Mouse (Mus musculus) cerebellum, adult 11 months (tissue): ENCODE measurements around the gene Gm21762.
"Not testable (repeated sequence)": the region's sequence is repeated elsewhere in the genome, so short reads cannot be mapped to it uniquely, and the experiment has no call there.

Source experiments
- DNase-seq: peaks from one replicate; pipeline ENCODE4 v3.0.0; 2022

The Gm21762 gene

DNA sequence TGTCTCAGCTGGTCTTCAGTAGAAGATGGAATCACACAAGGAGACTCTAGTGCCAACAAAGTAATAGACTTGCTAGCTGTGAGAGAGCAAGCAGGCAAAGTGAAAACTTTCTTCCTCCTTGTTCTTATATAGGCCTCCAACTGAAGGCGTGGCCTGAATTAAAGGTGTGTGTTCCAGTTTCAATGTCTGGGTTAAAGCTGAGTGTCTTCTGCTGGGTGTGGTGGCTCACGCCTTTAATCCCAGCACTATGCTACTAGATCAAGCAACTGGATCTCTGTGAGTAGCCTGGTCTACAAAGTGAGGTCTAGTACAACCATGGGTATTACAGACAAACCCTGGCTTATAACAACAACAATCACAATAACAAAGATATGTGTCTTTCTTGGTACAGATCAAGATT lies at the start of gene Gm21762:
Gene Gm21762, minus strand, starts transcription at position 101 of the 400 bp plus-strand sequence.
- DNase-seq, result not testable (repeated sequence)

DNA sequence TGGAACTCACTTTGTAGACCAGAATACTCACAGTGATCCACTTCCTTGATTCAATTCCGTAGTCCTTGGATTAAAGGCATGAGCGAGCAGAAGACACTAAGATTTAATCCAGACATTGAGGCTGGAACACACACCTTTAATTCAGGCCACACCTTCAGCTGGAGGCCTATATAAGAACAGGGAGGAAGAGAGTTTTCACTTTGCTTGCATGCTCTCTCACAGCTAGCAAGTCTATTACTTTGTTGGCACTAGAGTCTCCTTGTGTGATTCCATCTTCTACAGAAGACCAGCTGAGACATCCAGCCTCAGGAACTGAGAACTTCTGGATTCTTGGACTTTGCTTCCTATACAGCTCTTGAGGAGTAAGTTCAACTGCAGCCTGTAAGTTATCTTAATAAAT lies 47.1 kb upstream of the Gm21762 start, which contains the start of gene AF067061:
Gene AF067061, plus strand, starts transcription at position 245 of the 400 bp plus-strand sequence.
- not testable (repeated sequence) for DNase-seq

DNA sequence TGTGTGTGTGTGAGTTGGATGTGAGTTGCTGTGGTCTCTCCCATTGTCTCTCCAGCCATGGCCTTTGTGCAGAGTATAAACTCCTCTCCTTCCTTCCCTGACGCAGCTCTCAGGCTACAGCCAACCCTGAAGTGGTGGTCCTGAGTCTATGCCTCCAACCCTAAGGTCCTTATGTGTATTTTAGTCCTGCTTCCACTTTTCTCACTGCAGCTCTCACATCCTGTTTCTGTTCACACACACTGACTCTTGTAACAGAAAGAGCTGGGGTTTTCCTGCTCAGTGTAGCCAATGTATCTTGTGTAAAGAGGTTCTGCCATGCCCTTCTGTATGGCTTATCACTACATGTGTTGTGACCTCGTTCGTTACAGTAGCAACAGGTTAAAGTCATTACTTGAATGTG lies 44.0 kb upstream of the Gm21762 start:
- not testable (repeated sequence) for DNase-seq

DNA sequence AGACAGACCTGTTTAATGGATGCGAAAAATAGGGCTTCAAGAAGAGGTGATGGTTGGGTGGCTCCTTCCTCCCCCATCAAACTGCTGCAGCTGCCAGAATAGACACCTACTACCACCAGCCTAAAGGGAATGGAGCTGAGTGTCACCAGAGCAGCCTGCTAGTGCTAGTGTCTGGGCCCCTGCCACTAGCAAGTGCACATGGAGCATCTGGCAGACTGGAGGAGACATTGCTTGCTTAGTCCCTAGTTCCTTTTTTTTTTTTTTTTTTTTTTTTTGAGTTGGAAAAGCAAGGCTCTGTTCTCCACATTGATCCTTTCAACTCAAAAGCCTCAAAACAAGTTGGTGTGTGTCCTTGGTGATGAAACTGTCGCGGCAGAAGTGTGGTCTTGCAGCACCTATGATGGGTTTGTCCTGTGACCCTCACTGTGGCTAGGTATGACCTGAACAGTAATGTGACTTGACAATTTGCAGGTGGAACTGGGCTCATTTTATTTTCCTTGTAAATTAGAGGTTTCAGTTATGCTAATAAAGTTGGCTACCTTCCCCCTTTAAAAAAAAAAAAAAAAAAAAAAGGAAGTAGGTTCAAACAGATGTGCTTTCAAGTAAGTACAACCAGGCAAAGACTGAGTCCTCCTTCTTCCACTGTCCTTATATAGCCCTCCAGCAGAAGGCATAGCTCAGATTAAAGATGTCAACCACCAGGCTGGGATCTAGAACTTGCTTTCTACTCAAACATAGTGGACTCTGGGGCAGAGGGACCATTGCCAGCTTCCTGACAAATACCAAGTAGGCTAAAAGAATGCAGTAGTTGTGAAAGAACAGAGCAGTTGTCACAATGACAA lies 43.3 kb upstream of the Gm21762 start:
- not testable (repeated sequence) for DNase-seq

DNA sequence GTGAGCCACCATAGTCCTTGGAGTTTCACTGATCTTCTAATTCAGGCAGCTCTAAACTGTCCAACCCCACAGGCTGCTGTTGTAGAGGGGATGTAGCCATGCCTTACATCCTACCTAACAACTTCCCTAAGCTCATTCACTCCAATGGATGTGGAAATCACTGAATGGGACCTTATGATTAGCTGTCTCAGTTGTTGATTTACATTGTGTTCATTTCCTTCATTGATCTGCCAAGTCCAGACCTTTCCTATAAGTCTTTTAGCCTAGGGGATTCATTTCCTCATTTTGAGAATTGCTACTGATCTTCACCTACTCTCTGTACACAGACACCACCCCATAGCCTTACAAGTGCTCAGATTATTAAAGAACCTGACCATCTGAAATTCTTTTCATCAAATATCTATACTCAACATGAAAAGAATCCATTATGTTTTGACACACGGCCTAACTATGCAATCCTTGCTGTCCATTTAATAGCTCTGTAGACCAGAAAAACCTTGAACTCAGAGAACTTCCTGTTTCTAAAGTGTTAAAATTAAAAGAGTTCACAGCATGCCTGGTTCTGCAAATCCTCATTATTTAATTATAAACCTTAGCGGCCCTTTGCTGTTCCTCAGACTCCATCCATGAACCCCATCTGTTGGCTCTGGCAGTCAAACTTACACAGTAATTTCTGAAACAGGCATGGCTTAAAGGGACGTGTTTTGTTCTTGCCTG lies 35.6 kb upstream of the Gm21762 start:
- not testable (repeated sequence) for DNase-seq

DNA sequence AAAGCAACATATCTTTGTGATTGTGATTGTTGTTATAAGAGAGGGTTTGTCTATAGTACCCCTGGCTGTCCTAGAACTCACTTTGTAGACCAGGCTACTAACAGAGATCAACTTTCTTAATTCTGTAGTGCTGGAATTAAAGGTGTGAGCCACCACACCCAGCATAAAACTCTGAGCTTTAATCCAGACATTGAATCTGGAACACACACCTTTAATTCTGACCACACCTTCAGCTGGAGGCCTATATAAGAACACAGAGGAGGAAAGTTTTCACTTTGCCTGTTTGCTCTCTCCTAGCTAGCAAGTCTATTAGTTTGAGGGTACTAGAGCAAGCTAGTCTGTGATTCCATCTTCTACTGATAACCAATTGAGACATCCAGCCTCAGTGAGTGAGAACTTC lies 23.1 kb upstream of the Gm21762 start, which contains the start of gene Gm21731:
Gene Gm21731, plus strand, starts transcription at position 301 of the 400 bp plus-strand sequence.
- DNase-seq, result not testable (repeated sequence)

DNA sequence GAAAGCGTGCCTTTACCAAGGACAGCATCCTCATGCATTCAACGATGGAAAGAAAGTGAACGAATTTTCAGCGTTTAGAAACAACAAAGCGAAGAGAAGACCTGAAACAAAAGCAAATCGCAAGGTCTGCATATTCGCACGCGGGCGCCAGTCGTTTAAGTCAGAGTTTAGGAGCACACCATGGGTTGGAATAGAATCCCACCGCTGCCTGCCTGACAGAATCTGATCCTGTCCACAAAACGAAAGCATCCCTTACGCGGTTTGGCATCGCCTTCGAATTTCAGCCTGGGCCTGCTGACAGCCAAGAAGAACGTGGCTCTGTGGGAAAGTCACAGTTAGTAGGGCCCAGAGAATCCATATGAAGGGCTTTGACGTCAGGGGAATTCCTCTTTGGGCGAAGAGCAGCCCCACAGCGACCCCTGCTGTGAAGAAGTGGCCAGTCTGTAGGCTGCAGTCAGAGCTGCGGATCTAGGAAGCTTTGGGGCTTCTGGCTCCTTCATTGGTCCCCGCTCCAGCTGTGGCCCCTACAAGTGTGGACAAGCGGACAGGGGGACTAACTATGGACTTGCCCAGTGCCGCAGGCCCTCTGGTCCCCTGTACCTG lies 16.8 kb upstream of the Gm21762 start:
- not testable (repeated sequence) for DNase-seq

DNA sequence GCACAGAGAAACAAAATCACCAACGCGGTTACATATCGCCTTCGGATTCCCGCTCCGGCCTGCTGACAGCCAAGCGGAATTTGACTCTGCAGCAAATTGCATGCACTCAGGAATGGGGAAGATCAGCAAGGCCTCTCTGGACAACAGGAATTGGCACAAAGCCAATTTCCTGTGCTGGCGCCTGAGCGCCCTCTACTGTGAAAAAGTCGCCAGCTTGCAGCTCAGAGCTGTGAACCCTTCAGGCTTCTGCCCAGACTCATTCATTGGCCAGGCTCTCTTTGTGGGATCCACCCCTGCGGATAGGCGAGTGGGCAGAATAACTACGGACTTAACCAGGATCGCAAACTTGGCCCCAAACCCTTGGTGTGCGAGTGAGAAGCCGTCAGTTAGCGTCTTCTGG lies 16.1 kb upstream of the Gm21762 start:
- not testable (repeated sequence) for DNase-seq

DNA sequence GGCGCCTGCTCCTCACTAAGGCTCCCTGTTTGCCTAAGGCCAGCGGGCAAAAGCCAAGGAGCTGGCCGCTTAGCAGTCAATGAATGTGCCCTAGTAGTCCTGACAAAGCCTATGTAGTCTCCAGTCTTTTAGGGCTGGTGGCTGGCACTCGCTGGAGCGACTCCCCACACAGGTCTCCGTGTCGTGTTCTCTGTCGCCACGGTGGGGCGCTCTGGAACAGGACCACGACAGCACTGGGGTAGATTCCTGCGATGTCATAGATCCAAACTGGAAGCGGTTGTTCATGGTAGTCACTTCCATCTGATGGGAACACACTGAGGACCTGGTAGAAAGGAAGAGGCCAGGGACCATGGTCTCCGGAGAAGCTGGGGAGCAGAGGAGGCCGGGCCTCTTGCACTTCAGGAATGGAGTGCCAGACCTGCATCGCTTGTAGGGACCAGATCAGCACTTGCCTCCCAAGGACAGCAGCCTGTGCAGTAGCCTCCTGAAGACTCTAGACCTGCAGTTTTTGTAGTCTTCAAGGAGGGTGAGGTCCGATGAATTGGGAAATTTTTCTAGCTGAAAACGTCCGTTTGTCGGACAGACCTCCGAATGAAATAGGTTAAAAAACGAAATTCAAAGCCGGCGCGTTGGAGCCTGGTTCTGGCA lies 7.4 kb upstream of the Gm21762 start:
- not testable (repeated sequence) for DNase-seq

DNA sequence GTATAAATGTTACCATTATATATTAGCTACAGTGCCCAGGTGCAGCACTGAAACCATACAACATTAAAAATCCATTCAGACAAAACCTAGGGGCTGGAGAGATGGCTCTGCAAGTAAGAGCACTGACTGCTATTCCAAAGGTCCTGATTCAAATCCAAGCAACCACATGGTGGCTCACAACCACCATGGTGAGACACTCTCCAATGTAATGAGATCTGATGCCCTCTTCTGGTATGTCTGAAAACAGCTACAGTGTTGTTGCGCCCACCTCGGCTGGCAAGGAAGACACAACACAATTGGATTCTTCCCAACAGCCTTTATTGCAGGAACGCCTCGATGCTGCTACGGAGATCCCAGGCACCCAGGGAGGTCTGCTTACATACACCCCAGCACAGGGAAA lies 5.2 kb upstream of the Gm21762 start:
- not testable (repeated sequence) for DNase-seq

DNA sequence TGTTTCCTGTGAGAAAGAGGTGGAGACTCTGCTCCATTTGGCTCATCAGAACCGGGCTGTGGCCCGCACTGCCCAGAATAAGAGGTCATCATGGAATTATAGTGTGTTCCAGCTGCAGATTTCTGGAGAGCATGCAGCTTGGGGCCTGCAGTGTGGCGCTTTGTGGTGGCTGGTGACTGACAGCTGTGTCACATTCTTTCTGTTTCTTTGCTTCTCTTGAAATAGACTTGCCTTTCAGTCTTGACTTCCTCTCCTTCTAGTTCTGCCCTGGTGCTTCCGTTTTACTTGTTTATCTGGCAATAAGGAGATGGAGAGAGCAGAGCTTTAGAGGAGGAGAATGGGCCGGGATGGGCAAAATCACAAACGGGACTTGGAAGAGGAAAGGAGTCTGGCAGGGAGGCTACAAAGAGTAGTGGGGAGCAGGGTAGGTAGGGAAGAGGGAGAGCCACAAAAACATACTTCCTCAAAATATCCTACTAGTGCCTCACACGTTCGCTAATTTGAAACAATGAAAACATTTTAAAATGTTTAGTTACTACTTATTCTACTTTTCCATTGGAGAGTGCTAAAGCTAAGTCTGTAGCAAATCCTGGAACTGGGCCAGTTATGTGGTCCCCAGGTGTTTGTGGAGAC lies 19.4 kb downstream of the Gm21762 start:
- DNase-seq, result not testable (repeated sequence)

DNA sequence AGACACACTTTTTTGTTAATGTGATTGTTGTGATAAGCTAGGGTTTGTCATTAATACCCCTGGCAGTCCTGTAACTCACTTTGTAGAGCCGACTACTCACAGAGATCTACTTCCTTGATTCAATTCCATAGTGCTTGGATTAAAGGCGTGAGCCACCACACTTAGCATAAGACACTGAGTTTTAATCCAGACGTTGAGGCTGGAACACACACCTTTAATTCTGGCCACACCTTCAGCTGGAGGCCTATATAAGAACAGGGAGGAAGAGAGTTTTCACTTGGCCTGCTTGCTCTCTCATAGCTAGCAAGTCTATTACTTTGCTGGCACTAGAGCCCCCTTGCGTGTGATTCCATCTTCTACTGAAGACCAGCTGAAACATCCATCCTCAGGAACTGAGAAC lies 43.6 kb downstream of the Gm21762 start, which contains the start of gene Gm21818:
Gene Gm21818, plus strand, starts transcription at position 301 of the 400 bp plus-strand sequence.
- DNase-seq, result not testable (repeated sequence)

DNA sequence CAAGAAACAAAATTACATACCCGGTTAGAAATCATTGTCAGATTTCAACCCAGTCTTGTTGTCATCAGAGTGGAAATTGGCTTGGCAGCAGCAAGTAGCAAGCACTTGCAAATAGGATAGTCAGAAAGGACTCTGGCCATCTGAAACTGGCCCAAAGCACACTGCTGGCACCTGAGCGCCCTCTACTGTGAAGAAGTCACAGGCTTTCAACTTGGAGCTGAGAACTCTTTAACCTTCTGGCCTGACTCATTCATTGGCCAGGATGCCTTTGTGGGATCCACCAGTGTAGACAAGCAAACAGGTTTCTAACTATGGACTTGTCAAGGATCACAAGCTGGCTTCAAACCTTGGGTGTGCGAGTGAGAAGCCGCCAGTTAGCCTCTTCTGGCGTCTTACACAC lies 47.4 kb downstream of the Gm21762 start:
- not testable (repeated sequence) for DNase-seq
